Mouse (Mus musculus) heart, postnatal 0 days (tissue): ENCODE measurements around the gene Ncoa4.

Experiments used
- CTCF ChIP-seq: IDR thresholded peaks from 2 replicates; pipeline ENCODE4 v1.5.1; 2016; ENCODE audit warnings: antibody characterized with exemption, control low read depth, low read depth
- EP300 ChIP-seq: IDR thresholded peaks from 2 replicates; pipeline ENCODE4 v1.6.1; 2016; ENCODE audit warnings: antibody characterized with exemption, low read depth

GRCm38 (mm10) chr14:32170137-32170536 is 10.5 kb downstream of the Ncoa4 start:
- TF ChIP-seq CTCF (no peak), EP300 (no peak)
